Mouse (Mus musculus) cerebellum, postnatal 10 days (tissue): Measurements from ENCODE around the gene Olfr1396.
A peak's percentile ranks its signal among the peaks of the same experiment; 100 is the strongest.

Experiments
- DNase-seq, 2 experiments: peaks; one replicate each; pipeline ENCODE4 v3.0.0; 2021; ENCODE audit warnings: mixed read lengths in 2 of 2

The Olfr1396 gene

GRCm38 (mm10) chr11:49114774-49115173, at the start of gene Olfr1396:
Gene Olfr1396 (minus strand): TSS chr11:49114874.
- no peak for DNase-seq

- DNase-seq, result no peak
Measured at GRCm38 (mm10) chr11:49156821-49157814, 42.4 kb upstream of the Olfr1396 start.

DNA sequence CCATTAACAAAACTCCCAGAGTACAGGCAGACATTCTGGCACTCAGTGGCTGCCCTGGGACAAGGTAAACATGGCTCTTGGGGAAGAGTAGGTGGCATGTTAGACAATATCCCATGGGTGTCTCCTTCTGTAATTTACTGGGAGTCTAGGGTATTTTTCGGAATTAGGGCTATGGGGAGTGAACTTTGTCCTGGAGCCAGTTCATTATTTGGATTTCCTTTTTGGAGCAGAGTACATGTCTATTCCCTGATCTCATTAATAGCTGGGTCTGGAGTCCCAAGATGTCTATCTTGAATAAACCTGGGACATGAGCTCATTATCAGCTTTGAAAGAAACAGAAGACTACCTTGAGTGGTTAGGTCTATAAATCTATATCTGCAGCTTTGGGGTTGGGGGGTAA, 39.4 kb upstream of the Olfr1396 start, which contains the start of gene Olfr1394:
Gene Olfr1394, plus strand, starts transcription at position 301 of the 400 bp plus-strand sequence.
- DNase-seq, result no peak

GRCm38 (mm10) chr11:49141974-49142373, 27.3 kb upstream of the Olfr1396 start, which contains the start of gene Olfr1395:
Gene Olfr1395 (plus strand): TSS chr11:49142274.
- no peak for DNase-seq

- DNase-seq, result no peak
Measured at GRCm38 (mm10) chr11:49124169-49124568, 9.5 kb upstream of the Olfr1396 start.

- no peak for DNase-seq
Measured at GRCm38 (mm10) chr11:49119635-49120034, 5.0 kb upstream of the Olfr1396 start.

- DNase-seq, result no peak
Measured at GRCm38 (mm10) chr11:49114158-49114557, 516 bp downstream of the Olfr1396 start.

- DNase-seq, result peak in 1 of 2 experiments; percentile 7
Measured at GRCm38 (mm10) chr11:49112624-49113219, 2.0 kb downstream of the Olfr1396 start.

DNA sequence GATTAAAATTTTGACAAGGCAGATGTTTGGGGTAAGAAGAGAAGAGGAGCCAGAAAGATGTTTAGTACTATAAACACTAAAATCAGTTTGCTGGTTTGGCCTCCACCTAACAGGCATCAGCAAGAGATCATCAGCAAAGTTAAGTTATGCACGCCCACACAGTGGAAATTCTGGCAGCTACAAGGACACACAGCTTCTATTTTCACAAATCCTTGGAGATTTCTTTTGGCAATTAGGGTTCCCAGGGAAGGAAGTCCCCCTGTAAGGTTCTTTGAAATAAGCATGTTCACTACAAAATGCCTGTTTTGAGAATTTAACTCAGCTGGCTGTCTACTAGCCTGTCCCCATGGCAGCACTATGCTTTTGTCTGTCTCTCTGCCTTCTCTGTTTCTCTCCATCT, 3.7 kb downstream of the Olfr1396 start:
- DNase-seq, result no peak

- peak; percentile 40 for DNase-seq
Measured at GRCm38 (mm10) chr11:49108833-49109232, 5.8 kb downstream of the Olfr1396 start.

DNA sequence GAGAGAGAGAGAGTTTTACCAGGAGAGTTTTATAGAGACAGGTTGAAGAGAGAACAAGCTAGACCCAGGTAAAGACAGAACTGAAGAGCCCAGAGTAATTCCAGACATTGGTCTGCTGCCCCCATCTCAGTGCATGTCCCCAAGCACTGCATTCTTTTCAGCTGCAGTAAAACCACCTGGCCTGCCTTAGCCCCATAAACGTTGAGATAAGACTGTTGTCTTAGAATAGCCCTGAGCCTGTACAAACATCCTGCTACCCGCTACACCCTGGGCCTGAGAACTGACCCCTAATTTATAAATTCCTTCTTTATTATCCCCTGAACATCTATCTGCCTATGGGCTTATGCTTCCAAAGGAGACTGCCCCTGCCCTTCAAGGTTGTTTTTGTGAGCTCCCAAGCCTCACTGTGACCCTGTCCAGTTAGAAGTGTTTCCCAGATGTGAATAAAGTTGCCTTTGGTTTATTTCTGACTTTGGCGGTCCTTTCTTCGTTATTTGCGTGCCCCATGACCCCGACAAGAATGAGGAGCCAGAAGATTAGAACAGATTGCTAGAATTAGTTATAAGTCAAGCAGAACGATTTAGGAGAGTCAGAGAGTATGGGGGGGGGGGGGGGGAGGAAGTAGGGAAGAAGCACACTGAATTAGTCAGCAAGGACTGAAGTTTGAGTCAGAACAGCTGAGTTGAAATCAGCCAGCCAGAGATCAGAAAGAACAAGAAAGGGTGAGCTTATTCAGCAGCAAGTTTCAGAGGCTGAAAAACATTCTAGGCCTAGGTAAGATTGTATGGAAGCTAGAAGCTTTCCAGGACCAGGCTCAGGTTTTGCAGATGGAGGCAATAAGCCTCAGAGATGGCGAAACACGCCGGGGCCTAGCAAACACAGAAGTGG, 6.8 kb downstream of the Olfr1396 start:
- DNase-seq, result no peak

DNA sequence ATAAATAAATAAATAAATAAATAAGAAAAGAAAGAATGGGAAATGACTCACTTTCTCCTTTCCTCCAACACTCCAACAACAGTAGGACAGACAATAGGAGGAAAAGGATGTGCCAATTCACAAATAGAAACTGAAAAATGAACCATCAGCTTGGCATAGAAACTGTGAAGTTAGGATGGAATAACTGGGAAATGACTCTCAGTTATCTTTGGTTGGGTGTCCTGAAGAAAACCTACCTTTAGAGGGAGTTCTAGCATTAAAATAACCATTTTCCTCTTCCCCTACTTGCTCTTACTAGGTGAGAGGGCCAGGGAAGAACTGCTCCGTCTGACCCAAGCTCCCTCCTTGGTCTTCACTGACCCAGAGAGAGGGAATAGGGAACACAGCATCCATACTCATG, 8.9 kb downstream of the Olfr1396 start:
- no peak for DNase-seq

GRCm38 (mm10) chr11:49103047-49103693, 11.5 kb downstream of the Olfr1396 start:
- peak; percentile 94 to 96 for DNase-seq

DNA sequence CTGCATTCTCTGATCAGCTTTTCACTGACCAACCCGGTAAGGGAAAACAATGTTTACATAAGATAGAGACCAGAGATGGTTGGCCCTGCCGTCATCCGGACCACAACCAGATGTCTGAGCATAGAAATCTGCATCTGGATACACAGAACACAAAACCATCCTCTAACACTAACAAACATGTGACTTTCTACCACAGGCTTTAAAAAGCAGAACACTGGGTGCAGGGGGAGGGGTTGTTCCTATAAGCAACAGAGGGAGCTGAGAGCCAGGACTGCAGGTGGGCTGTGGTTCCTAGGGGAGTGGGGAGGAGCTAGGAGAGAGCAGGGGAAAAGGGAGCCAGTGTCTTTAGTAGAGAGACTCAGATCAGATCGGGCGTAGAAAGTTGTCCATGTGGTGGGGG, 13.2 kb downstream of the Olfr1396 start:
- DNase-seq, result no peak

GRCm38 (mm10) chr11:49100409-49100808, 14.3 kb downstream of the Olfr1396 start:
- no peak for DNase-seq

DNA sequence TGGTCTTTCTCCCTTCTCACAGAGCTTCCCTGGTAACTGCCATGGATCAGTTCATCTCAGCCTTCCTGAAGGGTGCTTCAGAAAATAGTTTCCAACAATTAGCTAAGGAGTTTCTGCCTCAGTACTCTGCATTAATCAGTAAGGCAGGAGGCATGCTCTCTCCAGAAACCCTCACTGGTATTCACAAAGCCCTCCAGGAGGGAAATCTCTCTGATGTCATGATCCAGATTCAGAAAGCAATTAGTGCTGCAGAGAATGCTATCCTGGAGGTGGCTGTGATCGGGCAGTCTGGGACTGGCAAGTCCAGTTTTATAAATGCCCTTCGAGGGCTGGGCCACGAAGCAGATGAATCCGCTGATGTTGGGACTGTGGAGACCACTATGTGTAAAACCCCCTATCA, 19.3 kb downstream of the Olfr1396 start:
- DNase-seq, result no peak

GRCm38 (mm10) chr11:49093861-49094660, 20.6 kb downstream of the Olfr1396 start:
- DNase-seq, result no peak

DNA sequence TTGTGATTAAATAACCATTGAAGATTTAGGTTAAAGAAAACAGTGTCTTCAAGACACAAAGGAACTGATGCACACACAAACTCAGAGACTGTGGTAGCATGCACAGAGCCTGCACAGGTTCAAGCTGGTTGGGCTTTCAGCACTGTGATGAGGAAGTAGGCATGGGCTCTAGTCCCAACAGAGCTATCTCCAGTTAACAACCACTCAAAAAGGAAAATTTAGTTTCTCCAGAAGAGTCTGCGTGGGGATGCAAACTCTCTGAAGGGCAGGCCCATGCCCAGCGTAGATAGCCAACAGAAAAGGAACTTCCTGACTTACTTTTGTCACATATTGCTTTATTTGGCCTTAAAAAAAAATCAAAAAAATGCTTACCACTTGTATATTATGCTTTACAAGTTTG, 21.9 kb downstream of the Olfr1396 start:
- DNase-seq, result no peak

- no peak for DNase-seq
Measured at GRCm38 (mm10) chr11:49092053-49092586, 22.6 kb downstream of the Olfr1396 start.

GRCm38 (mm10) chr11:49091171-49091570, 23.5 kb downstream of the Olfr1396 start:
- DNase-seq, result no peak

GRCm38 (mm10) chr11:49090551-49090950, 24.1 kb downstream of the Olfr1396 start:
- no peak for DNase-seq
